30 mouse cellular contexts compared by ENCODE assay signal in genomic region chr12:72020285-72020684, GRCm38 (mm10). TPM values are rescaled to one million over a fixed set of nuclear protein-coding genes. Genes with fewer than 3 reads are reported as not detected.
DNase-seq lines count a peak whose midpoint lies in the region; ATAC-seq and TF ChIP-seq lines count a peak whose summit lies in the region.
"Had no signal": no experiment of that assay in that cellular context is flagged by ENCODE, and none has a peak within 500 bp of the region (broad histone marks: within the 10 kb centered on the region; RNA-seq: fewer than 3 reads in every experiment).

No protein-coding gene starts in this region.

- no peak overlapping the region for H3K4me2 ChIP-seq in hindbrain, postnatal 0 days (ENCODE audit: low read depth, low read length)
- H3K4me2 ChIP-seq in hindbrain, embryonic 12.5 days (replicated peaks), result no peak overlapping the region
- H3K4me2 ChIP-seq: embryonic facial prominence, embryonic 13.5 days; forebrain, embryonic 13.5 days; heart, embryonic 11.5 days; hindbrain, embryonic 13.5 days had no signal

- H3K36me3 ChIP-seq in heart, embryonic 10.5 days, result no peaks in the 10 kb centered on the region
- H3K36me3 ChIP-seq in hindbrain, postnatal 0 days (ENCODE audit: insufficient read depth, low read length), result no peaks in the 10 kb centered on the region
- H3K36me3 ChIP-seq in hindbrain, embryonic 12.5 days, result no peaks in the 10 kb centered on the region
- H3K36me3 ChIP-seq: embryonic facial prominence, embryonic 13.5 days; forebrain, embryonic 10.5 days; G1E; hindbrain, embryonic 13.5 days had no signal

- no peaks in the 10 kb centered on the region for H3K9me3 ChIP-seq in heart, embryonic 10.5 days
- no peaks in the 10 kb centered on the region for H3K9me3 ChIP-seq in hindbrain, postnatal 0 days (ENCODE audit: low read length)
- H3K9me3 ChIP-seq in hindbrain, embryonic 12.5 days (replicated peaks), result no peaks in the 10 kb centered on the region
- H3K9me3 ChIP-seq: embryonic facial prominence, embryonic 13.5 days; forebrain, embryonic 10.5 days; forebrain, embryonic 13.5 days; hindbrain, embryonic 13.5 days had no signal

- no peak for DNase-seq in heart, embryonic 10.5 days (ENCODE audit: low spot score)
- no peak for DNase-seq in heart, adult 11 months
- DNase-seq in hindbrain, postnatal 0 days (ENCODE audit: low spot score), result peak; percentile 51
- DNase-seq in retina, adult 2 months (ENCODE audit: low read depth, low spot score), result peak; percentile 13
- DNase-seq in retina, postnatal 7 days (ENCODE audit: low read depth, low spot score), result peak; percentile 11
- no peak for DNase-seq in liver
- DNase-seq: adrenal gland, adult 2 months; adrenal gland, postnatal 14 days; B cell, adult 2 months; cerebellum, adult 11 months; cerebellum, adult 2 months; cerebellum, adult 9-11 months; cerebellum, postnatal 25 days; gastrocnemius, adult 2 months; gastrocnemius, postnatal 14 days; heart, adult 18-20 months had no signal

- H3K27ac ChIP-seq in heart, embryonic 10.5 days, result peak overlapping the region; percentile 83
- no peak overlapping the region for H3K27ac ChIP-seq in hindbrain, postnatal 0 days
- no peak overlapping the region for H3K27ac ChIP-seq in hindbrain, embryonic 12.5 days
- H3K27ac ChIP-seq: embryonic facial prominence, embryonic 13.5 days; forebrain, embryonic 10.5 days; forebrain, embryonic 13.5 days; gastrocnemius, adult 2 months; hindbrain, embryonic 13.5 days had no signal

- no peaks in the 10 kb centered on the region for H3K27me3 ChIP-seq in heart, embryonic 10.5 days (ENCODE audit: insufficient read depth, poor library complexity, severe bottlenecking)
- no peaks in the 10 kb centered on the region for H3K27me3 ChIP-seq in hindbrain, postnatal 0 days (ENCODE audit: insufficient read depth, low read length)
- H3K27me3 ChIP-seq in hindbrain, embryonic 12.5 days, result no peaks in the 10 kb centered on the region
- H3K27me3 ChIP-seq: CH12.LX; embryonic facial prominence, embryonic 13.5 days; forebrain, embryonic 13.5 days; hindbrain, embryonic 13.5 days had no signal

- 0 out of 2 replicates have a peak, but pooled peaks have one; percentile 29 for ATAC-seq in hindbrain, postnatal 0 days
- no peak for ATAC-seq in hindbrain, embryonic 12.5 days (ENCODE audit: low FRiP score)
- ATAC-seq: forebrain, embryonic 13.5 days; forebrain, embryonic 16.5 days; hindbrain, embryonic 16.5 days; inflammation-experienced regulatory T-cells, adult 6 months; intestine, postnatal 0 days had no signal

- no peak for TF ChIP-seq CTCF in hindbrain, postnatal 0 days (IDR thresholded peaks at IDR 0.05; ENCODE audit: low read depth)

- 86% methylated on average over 4 of the region's 4 CpGs for WGBS in heart, embryonic 10.5 days
- WGBS in hindbrain, postnatal 0 days, result 75% methylated on average over 4 of the region's 4 CpGs
- 80% methylated on average over 4 of the region's 4 CpGs for WGBS in hindbrain, embryonic 12.5 days

- no peak overlapping the region for H3K4me3 ChIP-seq in heart, embryonic 10.5 days
- no peak overlapping the region for H3K4me3 ChIP-seq in hindbrain, postnatal 0 days (ENCODE audit: low read length)
- no peak overlapping the region for H3K4me3 ChIP-seq in hindbrain, embryonic 12.5 days
- H3K4me3 ChIP-seq: embryonic facial prominence, embryonic 13.5 days; forebrain, embryonic 10.5 days; forebrain, embryonic 13.5 days; gastrocnemius, adult 2 months; hindbrain, embryonic 13.5 days had no signal

- peaks cover 32% of the 10 kb centered on the region for H3K4me1 ChIP-seq in heart, embryonic 10.5 days
- H3K4me1 ChIP-seq in hindbrain, postnatal 0 days (ENCODE audit: insufficient read depth, low read length), result no peaks in the 10 kb centered on the region
- peaks cover 3% of the 10 kb centered on the region for H3K4me1 ChIP-seq in hindbrain, embryonic 12.5 days
- H3K4me1 ChIP-seq: forebrain, embryonic 13.5 days had no signal

- no peak overlapping the region for H3K9ac ChIP-seq in hindbrain, postnatal 0 days (replicated peaks; ENCODE audit: low read length)
- H3K9ac ChIP-seq in hindbrain, embryonic 12.5 days, result no peak overlapping the region
- H3K9ac ChIP-seq: embryonic facial prominence, embryonic 13.5 days; forebrain, embryonic 13.5 days; hindbrain, embryonic 13.5 days had no signal

RNA-seq across cellular contexts. Expression of gene Gpr135, which starts 50.6 kb away (rescaled TPM):
- 0.32 and 0.41 TPM in 2 replicates for polyA plus RNA-seq in heart, embryonic 10.5 days (2016; fragmentation: Nextera tagmentation; extraction: Ambion mirVana)
- total RNA-seq in hindbrain, postnatal 0 days (2014; rRNA removed), result 20.5 and 23.7 TPM in 2 replicates
- polyA plus RNA-seq in hindbrain, postnatal 0 days (2015; fragmentation: Nextera tagmentation; extraction: Ambion mirVana), result 11.0 and 11.5 TPM in 2 replicates
- 1.7 and 2.2 TPM in 2 replicates for polyA plus RNA-seq in hindbrain, embryonic 12.5 days (2016; fragmentation: Nextera tagmentation; extraction: Ambion mirVana)
- total RNA-seq: CH12.LX; common myeloid progenitor, adult 5-6 weeks; G1E; hematopoietic stem cell, adult 5-6 weeks had no signal
- polyA plus RNA-seq: G1E; inflammation-experienced regulatory T-cells, adult 6 months had no signal

Comparison
In these comparisons a context has a peak if more than half of its experiments do, and no peak if none do; other contexts are left out.
1. DNase-seq: peak in hindbrain, postnatal 0 days (single experiment), retina, adult 2 months (single experiment) and retina, postnatal 7 days (single experiment); none in heart, embryonic 10.5 days (single experiment), heart, adult 11 months (single experiment) and liver (single experiment).